Mouse (Mus musculus) C2C12 (cell line): ENCODE measurements around the gene Mkrn2os.

ENCODE experiments used
- CTCF ChIP-seq: IDR thresholded peaks from one replicate; pipeline ENCODE4 v1.5.1; 2011; ENCODE audit not compliant: control insufficient read depth, insufficient read depth, insufficient read length
- MAX ChIP-seq: IDR thresholded peaks from one replicate; pipeline ENCODE4 v1.6.1; 2011; ENCODE audit warnings: mild to moderate bottlenecking, control low read depth
- MYOD1 ChIP-seq: IDR thresholded peaks from one replicate; pipeline ENCODE4 v1.6.1; 2011; ENCODE audit warnings: low read depth; ENCODE audit not compliant: control insufficient read depth, insufficient read length
- MYOG ChIP-seq: IDR thresholded peaks from one replicate; pipeline ENCODE4 v1.6.1; 2011; ENCODE audit not compliant: control insufficient read depth, insufficient read length; ENCODE audit errors: extremely low read depth
- USF1 ChIP-seq: IDR thresholded peaks from one replicate; pipeline ENCODE4 v1.6.1; 2011; ENCODE audit warnings: low read depth, mild to moderate bottlenecking, control low read depth, moderate library complexity

DNA sequence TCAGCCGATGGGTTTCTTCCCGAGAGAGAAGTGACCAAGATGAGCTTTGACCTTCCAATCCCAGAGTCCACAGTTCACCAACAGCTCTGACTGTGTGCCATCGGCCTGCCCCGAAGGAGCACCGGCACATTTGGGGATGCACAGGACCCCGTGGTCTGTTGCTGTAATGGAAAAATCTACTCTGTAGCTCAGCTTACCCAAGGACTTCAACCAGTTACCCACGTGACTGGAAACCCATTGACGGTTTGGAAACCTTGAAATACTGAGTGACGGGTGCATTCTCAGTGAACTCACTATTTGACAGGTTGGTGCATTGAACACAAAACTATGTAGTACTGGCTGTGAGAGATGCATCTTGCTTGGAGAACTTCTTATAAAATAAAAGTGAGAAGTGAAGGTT lies 14.4 kb downstream of the Mkrn2os start:
- no peak for TF ChIP-seq CTCF
- no peak for TF ChIP-seq USF1
- TF ChIP-seq MYOD1 = no peak
- no peak for TF ChIP-seq MAX
- no peak for TF ChIP-seq MYOG
